Mouse (Mus musculus): ENCODE measurements around the gene Tm6sf1.
"Not testable (repeated sequence)": the region's sequence is repeated elsewhere in the genome, so short reads cannot be mapped to it uniquely, and the experiment has no call there.

The Tm6sf1 gene

GRCm38 (mm10) chr7:81858968-81859721, at the start of gene Tm6sf1:
Gene Tm6sf1, plus strand, starts transcription at chr7:81859001.
- DNase-seq (ENCODE audit: low spot score) = no peak

GRCm38 (mm10) chr7:81824906-81825305, 33.9 kb upstream of the Tm6sf1 start:
- DNase-seq (ENCODE audit: low spot score) = no peak

- DNase-seq (ENCODE audit: low spot score) = no peak
These were observed 33.4 kb upstream of the Tm6sf1 start for GRCm38 (mm10) chr7:81825381-81825780.

DNA sequence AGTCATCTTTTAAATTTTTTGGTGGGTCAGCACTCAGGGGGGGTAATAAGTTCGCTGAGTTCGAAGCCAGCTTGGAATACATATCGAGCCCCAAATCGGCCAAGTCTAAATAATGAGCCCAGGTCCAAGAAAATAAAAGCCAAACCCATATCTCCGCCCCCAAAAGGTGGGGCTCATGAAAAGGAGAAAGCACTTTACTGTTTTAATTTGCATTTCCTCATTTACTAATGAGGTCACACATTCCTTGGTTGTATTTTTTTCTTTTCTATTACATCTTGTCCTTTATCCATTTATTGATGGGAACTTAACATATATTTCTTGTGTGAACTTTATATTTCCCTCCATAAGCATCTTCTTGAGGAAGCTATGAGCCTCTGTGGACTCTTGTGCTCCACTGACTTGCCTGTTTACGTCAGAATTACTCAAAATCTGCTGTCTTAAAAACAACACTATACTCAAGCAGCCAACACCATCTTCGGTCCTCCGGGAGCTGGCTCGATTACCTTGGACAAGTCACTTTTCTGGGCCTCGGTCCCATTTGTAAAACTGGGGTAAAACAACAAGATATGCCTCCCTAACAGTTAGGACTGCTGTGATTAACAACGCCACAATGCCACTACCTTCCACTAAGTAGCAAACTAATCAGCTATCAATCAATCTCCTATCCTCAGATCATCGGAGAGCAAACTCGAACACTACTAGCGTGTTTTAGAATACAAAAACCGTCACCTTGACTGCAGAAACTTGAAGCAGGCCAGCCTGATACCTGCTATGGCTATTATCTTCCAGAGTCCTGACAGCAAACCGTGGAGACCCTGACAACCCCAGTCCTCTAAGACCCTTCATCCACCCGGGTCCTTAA, 30.8 kb upstream of the Tm6sf1 start:
- no peak for DNase-seq (ENCODE audit: low spot score)

DNA sequence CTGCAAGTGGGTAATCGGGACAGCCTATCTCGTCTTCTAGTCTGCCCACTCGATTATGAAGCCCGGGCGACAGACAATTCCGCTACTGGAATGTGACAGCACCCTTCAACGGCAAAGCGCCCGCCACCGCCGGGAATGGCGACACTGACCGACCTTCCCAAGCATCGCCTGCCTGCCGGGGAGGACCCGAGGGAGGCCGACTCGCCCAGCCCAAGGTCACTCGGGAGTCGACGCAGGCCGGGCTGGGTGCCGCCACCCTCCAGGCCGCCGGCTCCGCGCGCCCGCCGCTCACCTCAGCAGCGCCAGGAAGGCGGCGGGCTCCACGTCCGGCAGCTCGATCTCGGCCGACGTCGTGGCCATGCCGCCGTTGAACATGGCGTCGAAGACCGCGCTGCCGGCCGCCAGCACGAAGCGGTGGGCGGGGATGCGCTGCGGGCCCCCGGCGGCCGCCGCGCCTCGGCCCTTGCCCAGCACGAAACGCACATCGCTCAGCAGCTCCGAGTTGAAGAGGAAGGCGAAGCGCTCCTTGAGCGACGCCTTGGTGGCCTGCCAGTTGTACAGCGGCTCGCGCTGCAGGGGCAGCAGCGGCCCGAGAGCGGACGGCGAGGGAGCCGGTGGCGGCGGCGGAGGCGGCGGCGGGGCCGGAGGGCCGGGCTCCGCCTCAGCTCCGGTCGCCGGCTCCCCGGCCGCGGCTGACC, 30.0 kb upstream of the Tm6sf1 start:
- no peak for DNase-seq (ENCODE audit: low spot score)

DNA sequence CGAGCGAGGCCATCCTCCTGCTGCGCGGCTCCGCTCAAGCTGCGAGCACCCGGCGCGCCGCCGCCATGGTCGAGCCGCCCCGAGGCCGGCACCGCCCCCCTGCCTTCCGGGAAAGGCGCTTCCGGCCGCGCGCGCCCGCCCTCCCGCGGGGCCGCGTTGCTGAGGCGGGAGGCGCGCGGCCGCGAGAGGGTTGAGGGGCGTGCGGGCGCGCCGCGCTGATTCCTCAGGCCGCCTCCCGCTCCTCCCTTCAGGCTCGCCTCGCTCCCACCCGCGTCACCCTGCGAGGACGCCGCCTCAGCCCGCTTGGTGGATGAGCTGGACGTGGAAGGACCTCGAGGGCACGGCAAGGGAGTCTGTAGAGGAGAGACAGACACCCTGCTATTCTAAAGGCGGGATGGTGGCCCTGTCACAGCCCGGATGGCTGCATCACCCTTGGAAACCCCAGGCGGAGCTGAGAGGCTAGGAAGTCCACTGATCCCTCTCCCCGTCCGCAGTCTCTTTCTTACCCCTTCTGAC, 29.4 kb upstream of the Tm6sf1 start, which contains the start of gene Btbd1:
Gene Btbd1, minus strand, starts transcription at position 53 of the 516 bp plus-strand sequence.
- DNase-seq (ENCODE audit: low spot score) = peak; percentile 70

- DNase-seq (ENCODE audit: low spot score) = no peak
These were observed 24.0 kb upstream of the Tm6sf1 start for GRCm38 (mm10) chr7:81834847-81835246.

DNA sequence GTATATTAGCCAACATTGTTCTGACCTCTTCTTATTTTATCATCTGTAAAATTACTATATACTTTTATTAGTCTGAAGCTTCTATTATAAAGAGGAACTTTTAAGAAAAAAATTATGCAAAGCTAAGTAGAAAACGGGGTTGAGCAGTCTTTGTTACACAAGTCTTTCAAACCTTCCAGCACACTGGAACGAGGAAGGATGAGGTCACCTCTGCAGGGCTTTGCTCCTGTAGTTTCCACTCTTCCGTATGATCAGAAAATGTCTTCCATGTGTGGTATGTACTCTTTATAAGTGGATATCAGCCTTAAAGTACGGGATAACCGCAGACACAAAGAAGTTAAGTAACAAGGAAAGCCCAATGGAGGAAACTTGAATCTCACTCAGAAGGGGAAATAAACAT, 23.4 kb upstream of the Tm6sf1 start:
- DNase-seq (ENCODE audit: low spot score) = no peak

- DNase-seq (ENCODE audit: low spot score) = not testable (repeated sequence)
These were observed 21.0 kb upstream of the Tm6sf1 start for GRCm38 (mm10) chr7:81837771-81838170.

GRCm38 (mm10) chr7:81839746-81840145, 19.1 kb upstream of the Tm6sf1 start:
- DNase-seq (ENCODE audit: low spot score) = no peak

DNA sequence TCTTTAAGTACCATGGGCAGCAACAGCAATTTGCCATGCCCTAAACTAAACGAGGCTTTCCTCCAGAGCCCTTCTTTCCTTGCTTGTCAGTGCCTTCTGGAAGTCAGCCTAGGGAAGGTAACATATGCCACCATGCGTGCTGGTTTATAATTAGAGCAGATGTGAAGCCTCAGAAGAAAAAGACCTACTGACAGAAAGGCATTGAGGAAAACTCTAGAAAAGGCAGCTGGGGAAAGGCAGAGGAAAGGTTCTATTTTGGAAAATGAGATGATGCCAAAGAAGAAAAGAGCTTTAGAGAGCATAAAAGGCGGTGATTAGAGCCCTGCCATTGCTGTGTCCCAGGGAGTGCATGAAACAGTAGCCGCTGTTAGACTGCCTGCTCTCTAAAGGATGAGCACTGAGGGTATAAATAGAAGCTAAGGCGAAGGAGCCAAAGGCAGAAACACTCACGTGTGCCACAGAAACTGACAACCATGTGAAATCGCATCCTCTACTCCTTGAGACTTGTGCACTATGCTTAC, 18.1 kb upstream of the Tm6sf1 start:
- peak; percentile 70 for DNase-seq (ENCODE audit: low spot score)

GRCm38 (mm10) chr7:81841439-81841838, 17.4 kb upstream of the Tm6sf1 start:
- no peak for DNase-seq (ENCODE audit: low spot score)

DNA sequence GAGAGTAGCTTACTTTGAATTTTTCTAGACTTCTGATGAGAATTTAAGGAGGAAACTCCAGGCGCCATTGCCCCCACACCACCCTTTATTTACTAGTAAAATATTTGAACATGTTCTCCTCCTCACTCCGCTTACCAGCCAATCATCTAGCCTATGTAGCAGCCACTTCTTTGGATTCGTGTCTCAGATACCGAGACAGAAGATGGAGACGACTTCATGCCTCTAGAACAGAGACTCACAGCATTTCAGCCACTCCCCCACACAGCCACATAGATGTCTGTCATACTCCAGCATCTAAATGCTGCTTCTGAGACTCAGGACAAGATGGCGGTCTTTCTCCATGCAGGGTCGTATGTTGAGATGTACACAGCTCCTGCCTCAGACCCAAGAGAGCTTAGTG, 16.7 kb upstream of the Tm6sf1 start:
- no peak for DNase-seq (ENCODE audit: low spot score)

DNA sequence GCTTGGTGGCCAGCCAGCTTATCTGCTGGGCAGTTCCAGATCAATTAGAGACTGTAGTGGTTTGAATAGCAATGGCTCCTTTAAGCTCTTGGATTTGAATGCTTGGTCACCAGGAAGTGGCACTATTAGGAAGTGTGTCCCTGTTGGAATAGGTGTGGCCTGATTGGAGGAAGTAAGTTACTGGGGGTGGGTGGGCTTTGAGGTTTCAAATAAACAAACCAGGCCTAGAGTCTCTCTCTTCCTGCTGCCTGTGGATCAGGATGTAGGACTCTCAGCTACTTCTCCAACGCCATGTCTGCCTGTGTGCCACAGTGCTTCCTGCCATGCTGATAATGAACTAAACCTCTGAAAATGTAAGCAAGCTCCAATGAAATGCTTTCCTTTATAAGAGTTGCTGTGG, 15.8 kb upstream of the Tm6sf1 start:
- DNase-seq (ENCODE audit: low spot score) = no peak

GRCm38 (mm10) chr7:81843903-81844302, 14.9 kb upstream of the Tm6sf1 start:
- DNase-seq (ENCODE audit: low spot score) = no peak

DNA sequence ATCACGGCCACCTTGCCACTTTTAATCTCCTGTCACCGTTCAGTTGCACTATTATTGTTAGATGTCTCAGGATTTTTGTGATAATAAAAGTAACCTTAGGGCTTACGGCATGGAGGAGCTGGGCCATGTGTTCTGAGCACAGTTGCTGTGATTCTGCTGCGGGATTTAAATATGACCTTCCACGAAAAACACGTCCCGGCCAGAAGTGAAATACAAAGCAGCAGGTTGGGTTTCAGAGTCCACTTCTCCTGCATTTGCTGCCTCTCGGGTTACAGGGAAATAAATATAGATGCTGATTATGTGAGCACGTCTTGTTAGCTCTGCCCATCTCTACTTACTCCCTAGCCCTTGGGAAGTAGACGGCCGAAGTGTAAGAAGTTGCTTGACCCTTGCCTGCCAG, 14.0 kb upstream of the Tm6sf1 start:
- no peak for DNase-seq (ENCODE audit: low spot score)

DNA sequence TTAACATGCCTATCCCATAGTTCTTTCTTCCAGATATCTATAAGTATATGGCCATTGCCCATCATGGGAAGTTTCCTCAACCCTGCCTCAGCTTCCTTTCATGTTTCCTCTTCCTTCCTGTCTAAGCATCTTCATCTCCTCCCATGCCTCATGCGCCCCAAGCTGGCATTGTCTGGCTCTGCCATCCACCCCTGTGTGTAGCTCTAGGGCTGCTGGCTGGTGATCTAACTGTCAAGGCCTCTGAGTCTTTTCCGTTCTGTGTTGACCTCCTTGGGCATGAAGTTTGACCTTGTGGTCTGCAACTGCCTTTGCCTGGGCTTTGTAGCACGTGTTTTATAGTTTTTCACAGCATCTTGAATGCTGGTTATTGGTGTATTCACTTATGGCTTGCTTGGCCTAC, 13.5 kb upstream of the Tm6sf1 start:
- DNase-seq (ENCODE audit: low spot score) = no peak

DNA sequence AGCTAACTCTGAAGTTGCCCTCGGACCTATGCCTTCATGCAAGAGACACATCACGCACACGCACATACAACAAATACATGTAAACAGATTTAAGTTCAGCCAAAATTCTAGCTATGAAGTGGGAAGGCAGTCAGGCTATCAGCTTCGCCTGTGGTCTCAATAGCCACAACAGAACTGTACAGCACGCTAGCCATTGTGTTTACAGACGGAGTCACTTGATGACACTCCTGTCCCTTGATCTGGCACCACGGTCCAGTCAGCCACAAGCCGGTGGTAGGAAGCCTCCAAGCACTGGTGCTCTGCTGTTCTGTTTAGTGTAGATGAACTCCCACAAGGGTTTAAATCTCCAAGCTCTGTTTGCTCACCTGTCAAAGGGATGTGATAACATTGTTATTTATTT, 12.8 kb upstream of the Tm6sf1 start:
- DNase-seq (ENCODE audit: low spot score) = no peak

DNA sequence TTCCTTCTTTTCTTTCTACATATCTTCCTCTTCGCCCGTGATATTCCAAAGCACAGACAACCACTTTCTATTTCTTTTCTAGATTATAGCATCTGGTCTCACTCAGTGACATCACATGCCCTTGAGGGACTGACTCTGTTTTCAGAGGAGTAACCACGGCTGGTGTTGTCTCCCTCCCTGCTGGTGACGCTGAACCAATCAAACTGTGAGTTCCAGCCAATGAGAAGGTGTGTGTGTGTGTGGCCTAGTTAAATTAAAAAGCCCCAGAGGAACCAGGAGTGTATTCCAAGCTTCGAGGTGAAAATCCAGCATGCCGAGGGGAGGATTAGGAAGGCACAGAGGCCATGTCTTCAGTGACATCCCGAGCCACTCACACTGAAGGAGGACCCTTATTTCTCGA, 11.8 kb upstream of the Tm6sf1 start:
- no peak for DNase-seq (ENCODE audit: low spot score)

- DNase-seq (ENCODE audit: low spot score) = no peak
These were observed 11.0 kb upstream of the Tm6sf1 start for GRCm38 (mm10) chr7:81847777-81848176.

GRCm38 (mm10) chr7:81849214-81849613, 9.6 kb upstream of the Tm6sf1 start:
- DNase-seq (ENCODE audit: low spot score) = no peak

GRCm38 (mm10) chr7:81849633-81850032, 9.2 kb upstream of the Tm6sf1 start:
- DNase-seq (ENCODE audit: low spot score) = no peak
